Mouse (Mus musculus) kidney, embryonic 16.5 days (tissue): ENCODE measurements around the gene Ccsap. TPM values are rescaled to one million over a fixed set of nuclear protein-coding genes. Genes with fewer than 3 reads are reported as not detected.

Experiments used
- ATAC-seq: fragments of 200-750 bp; cut with Nextera tagmentation; 2 replicates; pipeline ENCODE4 v1.8.0; 2017; ENCODE audit warnings: moderate TSS enrichment; ENCODE audit not compliant: low FRiP score, low TSS enrichment
- H3K27ac ChIP-seq: fragments of 300-500 bp; sonication (generic); 2 replicates; pipeline ENCODE4 v1.5.1; 2014; ENCODE audit warnings: low read length
- H3K27me3 ChIP-seq: fragments of 300-500 bp; sonication (generic); 2 replicates; pipeline ENCODE4 v1.6.1; 2014; ENCODE audit warnings: low read length, control low read depth, mixed read lengths; ENCODE audit not compliant: insufficient read depth
- H3K36me3 ChIP-seq: fragments of 300-500 bp; sonication (generic); 2 replicates; pipeline ENCODE4 v1.6.1; 2014; ENCODE audit warnings: low read length, control low read depth, mixed read lengths; ENCODE audit not compliant: insufficient read depth
- H3K4me1 ChIP-seq: fragments of 300-500 bp; sonication (generic); 2 replicates; pipeline ENCODE4 v1.6.1; 2014; ENCODE audit warnings: low read length, control low read depth, mixed read lengths; ENCODE audit not compliant: insufficient read depth
- H3K4me2 ChIP-seq: fragments of 300-500 bp; sonication (generic); replicated peaks from 2 replicates; pipeline ENCODE4 v1.6.1; 2014; ENCODE audit warnings: low read depth, low read length
- H3K4me3 ChIP-seq: fragments of 300-500 bp; sonication (generic); 2 replicates; pipeline ENCODE4 v1.5.1; 2014; ENCODE audit warnings: mild to moderate bottlenecking, low read length
- H3K9ac ChIP-seq: fragments of 300-500 bp; sonication (generic); replicated peaks from 2 replicates; pipeline ENCODE4 v1.6.1; 2014; ENCODE audit warnings: low read length
- H3K9me3 ChIP-seq: fragments of 300-500 bp; sonication (generic); 2 replicates; pipeline ENCODE4 v1.6.1; 2016; ENCODE audit warnings: low read length, control low read depth
- WGBS: fragments of 180-500 bp; shearing (Covaris S2); extraction: QIAGEN DNeasy Blood & Tissue Kit; methylation state at CpG from one replicate; pipeline ENCODE4 v1.1.7; 2014; 5-methylcytosine and 5-hydroxymethylcytosine counted together
- polyA plus RNA-seq: library from polyadenylated mRNA; unstranded; fragments of >200 nt; fragmentation: Nextera tagmentation; extraction: Ambion mirVana; gene quantifications from 2 replicates; pipeline ENCODE4 v1.2.1, GENCODE M21; 2015

Ccsap gene
- polyA plus RNA-seq, 1 experiment from 2014 or later, result 2.9 TPM

DNA sequence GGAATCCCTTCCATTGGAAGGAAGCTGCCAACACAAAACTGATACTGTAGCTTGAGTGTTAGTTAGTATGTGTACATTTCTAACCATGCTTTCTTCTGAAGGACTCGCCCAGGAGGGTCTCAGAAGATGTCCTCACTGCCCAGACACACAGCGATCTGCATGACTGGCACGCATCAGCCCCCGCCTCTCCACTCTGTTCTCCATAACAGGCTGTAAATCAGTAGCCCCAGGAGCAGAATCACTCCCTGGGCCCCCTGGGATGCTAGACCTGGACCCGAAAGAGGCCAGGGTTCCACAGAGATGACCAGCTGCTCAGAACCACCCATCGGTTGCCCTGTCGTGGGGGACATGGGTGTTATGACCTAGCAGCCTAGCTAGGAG lies 68.2 kb downstream of the Ccsap start:
- 46% methylated on average over 7 of the region's 7 CpGs for WGBS
- peaks cover 41% of the 10 kb centered on the region for H3K4me1 ChIP-seq
- peak; percentile 72 for ATAC-seq

DNA sequence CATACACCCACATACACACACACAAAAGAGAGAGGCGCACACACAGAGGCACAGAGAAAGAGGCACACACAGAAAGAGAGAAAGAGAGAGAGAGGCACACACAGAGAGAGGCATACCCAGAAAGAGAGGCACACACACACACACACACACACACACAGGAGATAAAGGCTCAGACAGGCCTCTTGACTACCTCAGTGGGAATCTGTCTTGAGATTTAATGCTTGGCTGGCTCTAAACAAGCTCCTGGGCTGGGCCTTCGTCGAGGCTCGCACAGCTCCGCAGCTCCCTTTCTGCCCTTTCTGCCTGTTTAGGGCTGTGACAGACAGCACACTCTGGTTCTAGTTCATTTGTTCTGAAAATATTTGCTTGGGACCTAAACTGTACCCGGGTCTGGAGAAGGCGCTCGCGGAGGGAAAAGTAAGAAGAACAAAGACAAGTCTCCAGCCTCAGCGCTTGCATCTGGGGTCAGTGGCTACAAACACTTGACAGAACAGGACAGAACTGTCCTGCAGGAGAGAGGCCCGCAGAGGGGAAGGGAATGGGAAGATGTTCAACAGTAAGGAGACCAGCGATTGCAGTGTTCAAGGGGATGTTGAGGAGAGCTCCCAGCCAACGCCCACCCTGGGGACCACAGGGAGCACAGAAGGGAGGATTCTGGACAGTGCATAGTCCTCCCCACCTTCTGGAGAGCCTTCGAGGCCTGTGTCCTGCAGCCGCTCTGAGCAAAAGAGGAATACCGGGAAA lies 68.7 kb downstream of the Ccsap start:
- WGBS, result 50% methylated on average over 16 of the region's 16 CpGs
- Histone ChIP-seq H3K4me1 (peaks cover 41% of the 10 kb centered on the region), H3K4me3 (no peak overlapping the region), H3K36me3 (no peaks in the 10 kb centered on the region), H3K9ac (0 out of 2 replicates have a peak overlapping the region, but pooled peaks have one; percentile 26), H3K27me3 (peaks cover 3% of the 10 kb centered on the region; the same call in 1 of the 2 replicates), H3K4me2 (no peak overlapping the region), H3K9me3 (no peaks in the 10 kb centered on the region), H3K27ac (peak overlapping the region; percentile 9)
- ATAC-seq, result peak; percentile 44

More for the DNA sequence above, 68.2 kb downstream of the Ccsap start:
- H3K27ac ChIP-seq, result peak overlapping the region; percentile 9
- H3K27me3 ChIP-seq, result peaks cover 3% of the 10 kb centered on the region; the same call in 1 of the 2 replicates
- no peaks in the 10 kb centered on the region for H3K9me3 ChIP-seq
- H3K9ac ChIP-seq, result no peak overlapping the region
- H3K4me3 ChIP-seq, result no peak overlapping the region
- H3K4me2 ChIP-seq, result no peak overlapping the region
- no peaks in the 10 kb centered on the region for H3K36me3 ChIP-seq

Other genes with a start within 250 kb of the Ccsap start
- 7.9 TPM in 2 replicates for gene Rhou, start 206.3 kb downstream of the Ccsap start, polyA plus RNA-seq
- 50.8 and 51.5 TPM in 2 replicates for gene Rab4a, start 54.2 kb downstream of the Ccsap start, polyA plus RNA-seq
- gene Acta1, start 34.5 kb upstream of the Ccsap start, polyA plus RNA-seq, result 58.8 and 166 TPM in 2 replicates
- gene Nup133, start 89.1 kb upstream of the Ccsap start, polyA plus RNA-seq, result 34.5 and 42.4 TPM in 2 replicates
- gene Abcb10, start 122.9 kb upstream of the Ccsap start, polyA plus RNA-seq, result 16.0 and 16.2 TPM in 2 replicates
- gene Taf5l, start 161.2 kb upstream of the Ccsap start, polyA plus RNA-seq, result 38.4 and 41.1 TPM in 2 replicates
- 4.7 and 6.3 TPM in 2 replicates for gene Urb2, start 161.3 kb upstream of the Ccsap start, polyA plus RNA-seq